Mouse (Mus musculus): ENCODE results near the gene Cpsf4. TPM values are rescaled to one million over a fixed set of nuclear protein-coding genes. Genes with fewer than 3 reads are reported as not detected.
A peak's percentile ranks its signal among the peaks of the same experiment; 100 is the strongest.
"Not testable (repeated sequence)": the region's sequence is repeated elsewhere in the genome, so short reads cannot be mapped to it uniquely, and the experiment has no call there.

The Cpsf4 gene
- polyA plus RNA-seq, 1 experiment from 2014 or later: 90.8 TPM

- H3K4me1 ChIP-seq: peaks cover 18% of the 10 kb centered on the region
- peaks cover 61% of the 10 kb centered on the region for H3K36me3 ChIP-seq
- peak overlapping the region; percentile 92 for H3K4me3 ChIP-seq
- H3K9me3 ChIP-seq (replicated peaks): no peaks in the 10 kb centered on the region
- peak overlapping the region; percentile 97 for H3K27ac ChIP-seq
- 1% methylated on average over 41 of the region's 41 CpGs for WGBS
- no peaks in the 10 kb centered on the region for H3K27me3 ChIP-seq (ENCODE audit: low read depth, poor library complexity, severe bottlenecking)
- peak; percentile 93 for DNase-seq (ENCODE audit: low spot score)
Observed at GRCm38 (mm10) chr5:145190875-145191798, 24.1 kb downstream of the Cpsf4 start.

GRCm38 (mm10) chr5:145191962-145192361 lies 24.9 kb downstream of the Cpsf4 start, which contains the start of gene Atp5j2:
Gene Atp5j2 (minus strand): TSS chr5:145192062.
- Histone ChIP-seq H3K9me3 (replicated peaks) (no peaks in the 10 kb centered on the region), H3K4me3 (peak within 1 kb of the TSS; percentile 92), H3K27ac (peak within 1 kb of the TSS; percentile 97), H3K4me1 (peaks cover 18% of the 10 kb centered on the region), H3K36me3 (peaks cover 54% of the 10 kb centered on the region), H3K27me3 (ENCODE audit: low read depth, poor library complexity, severe bottlenecking) (no peaks in the 10 kb centered on the region)
- 92% methylated on average over 2 of the region's 2 CpGs for WGBS
- no peak for DNase-seq (ENCODE audit: low spot score)

DNA sequence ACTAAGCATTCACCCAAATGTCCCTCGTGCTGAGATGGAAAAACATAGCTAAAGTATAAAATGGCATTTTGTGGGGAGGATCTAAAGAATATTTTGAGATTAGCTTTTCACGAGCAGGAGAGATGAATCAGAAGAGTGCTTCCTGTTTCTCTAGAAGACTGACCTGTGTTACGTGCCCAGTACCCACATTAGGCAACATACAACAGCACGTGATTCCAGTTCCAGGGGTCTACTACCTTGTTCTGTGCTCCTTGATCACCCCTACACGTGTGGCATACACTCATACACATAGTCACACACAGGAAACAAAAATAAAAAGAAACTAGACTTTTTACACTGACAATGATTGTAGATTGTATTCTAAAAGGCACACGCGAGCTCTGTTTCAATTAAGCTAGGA lies 33.4 kb downstream of the Cpsf4 start:
- Histone ChIP-seq H3K27ac (no peak overlapping the region), H3K9me3 (replicated peaks) (no peaks in the 10 kb centered on the region), H3K4me3 (0 out of 2 replicates have a peak overlapping the region, but pooled peaks have one; percentile 84), H3K4me1 (peaks cover 15% of the 10 kb centered on the region), H3K27me3 (ENCODE audit: low read depth, poor library complexity, severe bottlenecking) (no peaks in the 10 kb centered on the region), H3K36me3 (peaks cover 11% of the 10 kb centered on the region)
- 79% methylated on average over 7 of the region's 7 CpGs for WGBS
- no peak for DNase-seq (ENCODE audit: low spot score)

GRCm38 (mm10) chr5:145201321-145201991 lies 34.4 kb downstream of the Cpsf4 start, which contains the start of gene Zkscan14:
Gene Zkscan14 (minus strand): TSS chr5:145201868.
- Histone ChIP-seq H3K36me3 (peaks cover 3% of the 10 kb centered on the region), H3K27ac (peak within 1 kb of the TSS; percentile 73), H3K4me1 (peaks cover 20% of the 10 kb centered on the region), H3K4me3 (peak within 1 kb of the TSS; percentile 84), H3K27me3 (ENCODE audit: low read depth, poor library complexity, severe bottlenecking) (no peaks in the 10 kb centered on the region), H3K9me3 (replicated peaks) (no peaks in the 10 kb centered on the region)
- 1% methylated on average over 37 of the region's 37 CpGs for WGBS
- DNase-seq (ENCODE audit: low spot score): peak; percentile 77

DNA sequence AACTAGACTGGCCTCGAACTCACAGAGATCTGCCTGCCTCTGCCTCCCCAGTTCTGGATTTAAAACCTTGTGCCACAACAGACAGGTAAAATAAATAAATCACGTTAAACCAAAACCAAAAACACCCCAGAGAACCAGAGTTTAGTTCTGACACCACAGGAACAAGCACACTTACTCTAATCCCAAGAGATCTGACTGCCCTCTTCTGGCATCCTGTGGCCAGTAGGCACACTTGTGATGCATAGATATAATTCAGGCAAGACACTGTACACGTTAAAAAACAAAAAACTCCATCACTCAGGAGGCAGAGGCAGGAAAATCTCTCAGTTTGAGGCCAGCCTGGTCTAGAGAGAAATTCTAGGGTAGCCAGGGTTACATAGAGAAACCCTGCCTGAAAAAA lies 35.4 kb downstream of the Cpsf4 start:
- no peak overlapping the region for H3K27ac ChIP-seq
- peaks cover 20% of the 10 kb centered on the region for H3K4me1 ChIP-seq
- H3K9me3 ChIP-seq (replicated peaks): no peaks in the 10 kb centered on the region
- no peaks in the 10 kb centered on the region for H3K27me3 ChIP-seq (ENCODE audit: low read depth, poor library complexity, severe bottlenecking)
- no peak for DNase-seq (ENCODE audit: low spot score)
- peaks cover 12% of the 10 kb centered on the region for H3K36me3 ChIP-seq
- 54% methylated on average over 3 of the region's 3 CpGs for WGBS
- no peak overlapping the region; the same call in 1 of the 2 replicates for H3K4me3 ChIP-seq

- under 1% methylated on average over 22 of the region's 22 CpGs for WGBS
- Histone ChIP-seq H3K36me3 (peaks cover 23% of the 10 kb centered on the region), H3K27me3 (ENCODE audit: low read depth, poor library complexity, severe bottlenecking) (no peaks in the 10 kb centered on the region)
Observed at GRCm38 (mm10) chr5:145203936-145204691, 37.1 kb downstream of the Cpsf4 start, which contains the start of gene Zkscan5. Gene Zkscan5 (plus strand): TSS chr5:145204562.

GRCm38 (mm10) chr5:145205041-145205440 lies 38.0 kb downstream of the Cpsf4 start:
- H3K4me3 ChIP-seq: peak overlapping the region; percentile 68
- no peak for DNase-seq (ENCODE audit: low spot score)
- H3K27me3 ChIP-seq (ENCODE audit: low read depth, poor library complexity, severe bottlenecking): no peaks in the 10 kb centered on the region
- peaks cover 20% of the 10 kb centered on the region for H3K4me1 ChIP-seq
- H3K36me3 ChIP-seq: peaks cover 32% of the 10 kb centered on the region
- H3K9me3 ChIP-seq (replicated peaks): no peaks in the 10 kb centered on the region
- WGBS: 22% methylated on average over 9 of the region's 9 CpGs
- no peak overlapping the region; the same call in 1 of the 2 replicates for H3K27ac ChIP-seq

More at GRCm38 (mm10) chr5:145203936-145204691, 37.1 kb downstream of the Cpsf4 start, which contains the start of gene Zkscan5:
- Histone ChIP-seq H3K4me3 (peak within 1 kb of the TSS; percentile 68), H3K27ac (peak within 1 kb of the TSS; percentile 83), H3K4me1 (peaks cover 20% of the 10 kb centered on the region), H3K9me3 (replicated peaks) (no peaks in the 10 kb centered on the region)
- peak; percentile 93 for DNase-seq (ENCODE audit: low spot score)

DNA sequence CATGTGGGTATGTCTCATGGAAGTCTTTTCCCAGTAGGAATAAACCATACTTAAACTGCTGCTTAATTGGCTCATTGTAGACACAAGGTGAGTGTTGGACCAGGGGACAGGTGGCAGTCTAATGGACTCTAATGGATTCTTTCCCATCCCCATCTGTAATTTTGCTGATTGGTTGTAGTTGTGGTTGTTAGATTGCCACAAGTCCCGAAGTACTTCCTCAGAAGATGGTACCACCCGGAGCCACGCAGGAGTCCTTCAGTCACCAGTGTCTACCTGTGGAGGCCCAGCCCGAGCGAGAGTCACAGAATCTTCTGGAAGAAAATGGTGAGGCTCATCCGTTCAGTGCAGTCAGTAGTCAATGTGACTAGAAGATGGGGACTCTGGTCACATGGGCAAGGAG lies 40.4 kb downstream of the Cpsf4 start:
- no peaks in the 10 kb centered on the region for H3K9me3 ChIP-seq (replicated peaks)
- no peak overlapping the region for H3K4me3 ChIP-seq
- no peak overlapping the region for H3K27ac ChIP-seq
- no peaks in the 10 kb centered on the region for H3K27me3 ChIP-seq (ENCODE audit: low read depth, poor library complexity, severe bottlenecking)
- DNase-seq (ENCODE audit: low spot score): no peak
- H3K4me1 ChIP-seq: peaks cover 10% of the 10 kb centered on the region
- WGBS: 94% methylated on average over 6 of the region's 6 CpGs
- peaks cover 56% of the 10 kb centered on the region for H3K36me3 ChIP-seq

GRCm38 (mm10) chr5:145207954-145208353 lies 40.9 kb downstream of the Cpsf4 start:
- H3K4me3 ChIP-seq: no peak overlapping the region
- H3K27ac ChIP-seq: no peak overlapping the region
- no peaks in the 10 kb centered on the region for H3K9me3 ChIP-seq (replicated peaks)
- peaks cover 10% of the 10 kb centered on the region for H3K4me1 ChIP-seq
- no peak for DNase-seq (ENCODE audit: low spot score)
- H3K36me3 ChIP-seq: peaks cover 61% of the 10 kb centered on the region
- 90% methylated on average over 6 of the region's 6 CpGs for WGBS
- H3K27me3 ChIP-seq (ENCODE audit: low read depth, poor library complexity, severe bottlenecking): no peaks in the 10 kb centered on the region

GRCm38 (mm10) chr5:145208391-145208790 lies 41.4 kb downstream of the Cpsf4 start:
- H3K27me3 ChIP-seq (ENCODE audit: low read depth, poor library complexity, severe bottlenecking); H3K27ac ChIP-seq; DNase-seq (ENCODE audit: low spot score); H3K4me3 ChIP-seq; H3K9me3 ChIP-seq (replicated peaks): not testable (repeated sequence)
- 52% methylated on average over 11 of the region's 11 CpGs for WGBS
- H3K36me3 ChIP-seq: peaks cover 66% of the 10 kb centered on the region
- peaks cover 10% of the 10 kb centered on the region for H3K4me1 ChIP-seq

DNA sequence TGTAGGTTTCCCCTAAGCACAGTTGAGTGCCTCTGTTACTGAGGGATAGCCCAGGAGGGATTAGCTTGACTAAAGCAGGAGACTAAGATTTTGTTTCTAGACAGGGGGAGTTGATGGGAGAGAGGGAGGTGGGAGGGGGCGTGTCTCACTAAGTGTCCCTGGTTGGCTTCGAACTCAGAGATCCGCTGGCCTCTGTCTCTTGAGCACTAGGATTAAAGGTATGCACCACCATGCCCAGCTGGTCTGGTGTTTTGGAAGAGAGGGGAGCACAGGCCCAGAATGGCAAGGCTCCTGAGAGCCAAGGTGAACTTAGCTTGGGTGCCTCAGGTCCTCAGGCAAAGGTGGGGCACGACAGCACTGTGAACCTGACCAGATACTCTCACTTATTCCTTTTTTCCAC lies 44.3 kb downstream of the Cpsf4 start:
- H3K9me3 ChIP-seq (replicated peaks): no peaks in the 10 kb centered on the region
- peaks cover 88% of the 10 kb centered on the region for H3K36me3 ChIP-seq
- 96% methylated on average over 4 of the region's 4 CpGs for WGBS
- H3K4me1 ChIP-seq: no peaks in the 10 kb centered on the region
- H3K27ac ChIP-seq: no peak overlapping the region
- H3K27me3 ChIP-seq (ENCODE audit: low read depth, poor library complexity, severe bottlenecking): no peaks in the 10 kb centered on the region
- DNase-seq (ENCODE audit: low spot score): no peak
- no peak overlapping the region for H3K4me3 ChIP-seq

DNA sequence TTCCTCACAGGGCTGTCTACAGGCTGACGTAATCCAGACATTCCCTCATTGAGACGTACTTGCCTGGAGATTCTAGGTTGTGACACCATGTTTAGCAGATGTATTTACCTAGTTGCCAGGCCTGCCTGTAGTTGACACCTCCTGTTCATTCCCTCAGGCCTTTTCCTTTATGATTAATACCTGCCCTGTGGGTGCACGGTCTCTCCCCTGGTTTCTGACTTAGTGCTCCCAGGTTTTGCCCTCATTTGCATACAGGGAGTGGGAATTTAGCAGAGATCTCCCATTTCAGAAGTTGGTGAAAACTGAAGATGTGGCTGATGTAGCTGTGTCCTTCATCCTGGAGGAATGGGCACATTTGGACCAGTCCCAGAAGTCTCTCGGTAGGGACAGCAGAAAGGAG lies 45.2 kb downstream of the Cpsf4 start:
- H3K36me3 ChIP-seq: peaks cover 81% of the 10 kb centered on the region
- no peaks in the 10 kb centered on the region for H3K27me3 ChIP-seq (ENCODE audit: low read depth, poor library complexity, severe bottlenecking)

More for the DNA sequence above, 45.2 kb downstream of the Cpsf4 start:
- H3K4me1 ChIP-seq: no peaks in the 10 kb centered on the region
- H3K27ac ChIP-seq: no peak overlapping the region
- no peak for DNase-seq (ENCODE audit: low spot score)
- H3K9me3 ChIP-seq (replicated peaks): no peaks in the 10 kb centered on the region
- 87% methylated on average over 4 of the region's 4 CpGs for WGBS
- H3K4me3 ChIP-seq: no peak overlapping the region
